ENCODE assay signal across 34 mouse cellular contexts in genomic region chr2:110319266-110319665, GRCm38 (mm10). TPM values are rescaled to one million over a fixed set of nuclear protein-coding genes. Genes with fewer than 3 reads are reported as not detected.
"Had no signal": no experiment of that assay in that cellular context is flagged by ENCODE, and none has a peak within 500 bp of the region (broad histone marks: within the 10 kb centered on the region; RNA-seq: fewer than 3 reads in every experiment).

No protein-coding gene starts in this region.

- DNase-seq: left cerebral cortex, postnatal 4 days; liver, embryonic 13.5 days; lung, adult 18-20 months; lung, adult 2 months; lung, embryonic 14.5 days; lung, postnatal 10 days; lung, postnatal 14 days; lung, postnatal 4 days; midbrain, embryonic 14.5 days had no signal

- H3K4me2 ChIP-seq: limb, embryonic 12.5 days; limb, embryonic 13.5 days; limb, embryonic 15.5 days; liver, embryonic 11.5 days; liver, embryonic 13.5 days; liver, embryonic 15.5 days; lung, embryonic 14.5 days; lung, embryonic 15.5 days; midbrain, embryonic 11.5 days; midbrain, embryonic 12.5 days; midbrain, embryonic 13.5 days; midbrain, embryonic 15.5 days; neural tube, embryonic 12.5 days had no signal

- H3K36me3 ChIP-seq: limb, embryonic 10.5 days; limb, embryonic 12.5 days; limb, embryonic 13.5 days; limb, embryonic 15.5 days; liver, embryonic 13.5 days; liver, embryonic 15.5 days; lung, embryonic 15.5 days; midbrain, embryonic 10.5 days; midbrain, embryonic 12.5 days; midbrain, embryonic 13.5 days; midbrain, embryonic 15.5 days; neural tube, embryonic 12.5 days had no signal

- H3K27me3 ChIP-seq: limb, embryonic 12.5 days; limb, embryonic 13.5 days; limb, embryonic 15.5 days; liver, embryonic 13.5 days; liver, embryonic 15.5 days; lung, embryonic 15.5 days; megakaryocyte, embryonic 14.5 days; midbrain, embryonic 12.5 days; midbrain, embryonic 13.5 days; midbrain, embryonic 15.5 days; neural tube, embryonic 12.5 days had no signal

- ATAC-seq: lung, postnatal 0 days; midbrain, embryonic 13.5 days; midbrain, embryonic 15.5 days; midbrain, embryonic 16.5 days had no signal

- H3K4me1 ChIP-seq: limb, embryonic 10.5 days; limb, embryonic 12.5 days; limb, embryonic 15.5 days; liver, embryonic 13.5 days; liver, embryonic 15.5 days; lung, embryonic 15.5 days; megakaryocyte, embryonic 14.5 days; midbrain, embryonic 10.5 days; midbrain, embryonic 12.5 days; midbrain, embryonic 13.5 days; midbrain, embryonic 15.5 days; neural tube, embryonic 12.5 days had no signal

- H3K4me3 ChIP-seq: left cerebral cortex, adult 2 months; limb, embryonic 10.5 days; limb, embryonic 12.5 days; limb, embryonic 13.5 days; limb, embryonic 15.5 days; liver, embryonic 13.5 days; liver, embryonic 15.5 days; lung, embryonic 15.5 days; megakaryocyte, embryonic 14.5 days; midbrain, embryonic 10.5 days; midbrain, embryonic 12.5 days; midbrain, embryonic 13.5 days; midbrain, embryonic 15.5 days; myocyte; neural tube, embryonic 12.5 days had no signal

- H3K9me3 ChIP-seq: limb, embryonic 10.5 days; limb, embryonic 12.5 days; limb, embryonic 13.5 days; limb, embryonic 15.5 days; liver, embryonic 13.5 days; liver, embryonic 15.5 days; lung, embryonic 15.5 days; megakaryocyte, embryonic 14.5 days; midbrain, embryonic 10.5 days; midbrain, embryonic 12.5 days; midbrain, embryonic 13.5 days; midbrain, embryonic 15.5 days; neural tube, embryonic 12.5 days had no signal

- H3K9ac ChIP-seq: limb, embryonic 12.5 days; limb, embryonic 13.5 days; limb, embryonic 15.5 days; liver, embryonic 13.5 days; liver, embryonic 14.5 days; liver, embryonic 15.5 days; lung, embryonic 14.5 days; lung, embryonic 15.5 days; midbrain, embryonic 12.5 days; midbrain, embryonic 13.5 days; midbrain, embryonic 15.5 days; neural tube, embryonic 12.5 days had no signal

- H3K27ac ChIP-seq: left cerebral cortex, adult 2 months; limb, embryonic 10.5 days; limb, embryonic 12.5 days; limb, embryonic 13.5 days; limb, embryonic 15.5 days; liver, embryonic 13.5 days; liver, embryonic 14.5 days; liver, embryonic 15.5 days; lung, embryonic 15.5 days; macrophage; midbrain, embryonic 10.5 days; midbrain, embryonic 12.5 days; midbrain, embryonic 13.5 days; midbrain, embryonic 15.5 days; neural tube, embryonic 12.5 days had no signal

RNA-seq across cellular contexts. Expression of gene Bbox1, which starts 4.9 kb away (rescaled TPM):
- total RNA-seq: megakaryocyte progenitor cell, adult 5-6 weeks; megakaryocyte, adult 5-6 weeks; megakaryocyte-erythroid progenitor cell, adult 5-6 weeks; monocyte, adult 5-6 weeks had no signal
- polyA plus RNA-seq: macrophage; midbrain, embryonic 10.5 days; midbrain, embryonic 11.5 days; myocyte; neural tube, embryonic 11.5 days; neural tube, embryonic 12.5 days had no signal

RNA-seq across cellular contexts. Expression of gene Fibin, which starts 43.7 kb away (rescaled TPM):
- total RNA-seq: megakaryocyte progenitor cell, adult 5-6 weeks; megakaryocyte, adult 5-6 weeks; megakaryocyte-erythroid progenitor cell, adult 5-6 weeks; monocyte, adult 5-6 weeks had no signal
- polyA plus RNA-seq: macrophage had no signal
